Mouse (Mus musculus): ENCODE results near the gene 4930404N11Rik.

Gene 4930404N11Rik

DNA sequence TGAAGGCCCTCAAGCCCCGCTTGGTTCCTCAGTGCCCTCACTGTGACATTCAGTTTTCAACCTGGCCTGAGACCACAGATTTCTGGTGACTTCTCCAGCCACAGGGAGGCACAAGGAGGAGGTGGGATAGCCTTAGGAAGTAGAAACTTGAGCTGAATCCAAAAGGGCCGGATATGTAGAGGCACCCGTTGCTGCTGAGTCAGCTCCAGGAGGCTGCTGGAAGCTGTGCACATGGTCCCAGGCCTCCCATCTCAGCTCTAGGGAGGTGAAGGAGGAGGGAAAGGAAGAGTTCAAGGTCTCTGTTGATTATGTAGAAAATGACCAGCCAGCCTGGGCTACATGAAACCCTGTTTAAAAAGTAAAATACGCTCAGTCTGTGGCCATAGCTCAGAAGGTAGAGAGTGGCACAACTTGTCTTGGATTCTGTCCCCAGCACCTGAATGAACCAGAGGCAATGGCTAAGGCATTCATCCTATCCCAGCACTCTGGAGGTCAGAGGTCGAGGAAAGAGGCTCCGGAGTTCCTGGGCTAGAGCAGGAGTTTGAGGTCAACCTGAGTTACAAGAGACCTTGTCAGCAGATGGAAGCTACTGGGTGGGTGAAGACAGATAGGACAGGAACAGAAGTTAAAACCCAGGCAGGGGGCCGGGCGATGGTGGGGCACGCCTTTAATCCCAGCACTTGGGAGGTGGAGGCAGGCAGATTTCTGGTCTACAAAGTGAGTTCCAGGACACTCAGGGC is 10.7 kb downstream of the 4930404N11Rik start:
- DNase-seq (ENCODE audit: low spot score) = no peak

GRCm38 (mm10) chr10:81351678-81352291 is 13.8 kb downstream of the 4930404N11Rik start:
- no peak for DNase-seq (ENCODE audit: low spot score)

DNA sequence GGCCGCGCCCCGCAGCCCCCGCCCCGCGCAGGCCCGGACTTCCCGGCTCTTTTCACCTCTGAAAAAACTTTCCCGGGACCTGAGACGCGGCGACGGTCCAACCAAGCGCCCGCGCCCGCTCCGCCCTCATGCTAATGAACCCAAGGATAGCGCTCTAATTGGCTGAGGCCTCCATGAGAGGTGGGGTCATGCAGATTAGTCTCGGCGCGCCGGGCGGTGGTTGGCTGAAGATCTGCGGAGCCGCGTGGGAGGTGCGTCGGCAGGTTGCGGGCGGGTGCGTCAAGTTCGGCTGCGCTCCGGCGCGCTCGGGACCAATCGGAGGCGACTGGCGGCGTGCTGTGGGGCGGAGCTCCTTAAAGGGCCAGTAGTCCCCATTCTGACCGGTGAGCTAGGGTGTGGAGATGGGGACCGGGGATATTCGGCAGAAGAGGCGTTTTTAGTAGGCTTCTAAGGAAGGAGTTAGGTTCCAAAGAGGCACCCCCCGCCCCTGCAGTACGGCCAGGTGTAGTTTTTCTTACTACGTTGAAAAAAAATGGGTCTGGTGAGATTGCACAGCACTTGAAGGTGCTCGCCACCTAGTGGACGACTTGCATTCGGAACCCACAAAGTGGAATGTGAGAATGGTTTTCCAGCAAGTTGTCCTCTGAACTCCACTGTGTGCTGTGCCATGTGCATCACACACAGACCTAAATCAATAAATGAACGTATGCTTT is 15.1 kb downstream of the 4930404N11Rik start, which contains the start of gene Hmg20b:
Gene Hmg20b, minus strand, starts transcription at position 130 of the 713 bp plus-strand sequence.
- peak; percentile 100 for DNase-seq (ENCODE audit: low spot score)

- DNase-seq (ENCODE audit: low spot score) = no peak
Observed at GRCm38 (mm10) chr10:81349961-81350350, 15.7 kb downstream of the 4930404N11Rik start.

DNA sequence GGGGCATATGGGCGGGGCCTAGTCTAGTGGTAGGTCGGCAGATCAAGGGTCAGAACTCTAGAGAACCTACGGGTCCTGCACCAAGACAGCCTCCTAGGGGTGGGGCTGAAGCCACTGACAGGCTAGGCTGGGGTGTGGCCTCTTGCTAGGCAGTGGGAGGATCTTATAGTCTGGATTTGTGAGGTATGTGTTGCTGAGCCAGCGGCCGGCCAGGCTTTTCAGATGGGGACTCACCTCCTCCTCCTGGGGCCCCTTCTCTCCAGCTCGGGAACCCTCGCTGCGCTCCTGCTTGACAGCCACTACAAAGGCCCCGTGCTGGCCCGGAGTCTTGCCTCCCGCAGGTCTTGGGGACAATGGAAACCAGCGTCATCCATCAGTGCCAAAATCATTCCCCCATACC is 16.5 kb downstream of the 4930404N11Rik start:
- peak; percentile 57 for DNase-seq (ENCODE audit: low spot score)

- peak; percentile 85 for DNase-seq (ENCODE audit: low spot score)
Observed at GRCm38 (mm10) chr10:81346453-81347067, 19.1 kb downstream of the 4930404N11Rik start.

- DNase-seq (ENCODE audit: low spot score) = peak; percentile 72
Observed at GRCm38 (mm10) chr10:81345162-81345534, 20.5 kb downstream of the 4930404N11Rik start.

DNA sequence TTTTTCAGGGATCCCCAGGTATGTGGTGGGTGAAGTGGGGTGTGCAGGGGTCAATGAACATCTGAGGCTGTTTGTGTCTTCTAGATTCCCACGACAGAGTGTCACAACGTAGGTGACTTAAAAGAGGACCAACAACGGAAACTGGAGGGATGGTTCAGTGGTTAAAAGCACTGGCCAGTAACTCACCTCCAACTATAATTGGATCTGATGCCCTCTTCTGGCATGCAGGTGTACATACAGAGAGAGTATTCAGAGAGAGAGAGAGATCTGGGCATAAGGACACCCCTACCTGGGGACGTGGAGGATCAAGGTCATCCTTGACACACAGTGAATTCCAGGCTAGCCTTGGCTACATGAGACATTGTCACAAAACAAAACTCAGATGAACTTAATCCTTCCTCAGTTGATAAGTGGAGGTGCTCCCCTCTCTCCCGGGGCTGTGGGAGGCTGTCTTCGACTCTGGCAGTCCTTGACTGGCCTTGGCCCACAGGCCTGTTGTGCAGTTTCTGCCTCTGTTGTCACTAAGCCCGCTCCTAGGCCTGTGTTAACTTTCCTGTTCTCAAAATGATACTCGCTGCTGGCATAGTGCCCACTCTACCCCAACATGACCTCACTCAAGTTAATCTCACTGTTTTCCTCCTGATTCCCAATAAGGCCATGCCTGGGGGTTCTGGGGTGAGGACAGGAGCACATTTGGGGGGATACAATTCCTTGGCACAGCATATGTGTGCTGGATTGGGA is 21.0 kb downstream of the 4930404N11Rik start:
- peak; percentile 86 for DNase-seq (ENCODE audit: low spot score)

- DNase-seq (ENCODE audit: low spot score) = no peak
Observed at GRCm38 (mm10) chr10:81342686-81343505, 22.7 kb downstream of the 4930404N11Rik start, which contains the start of gene Gipc3. Gene Gipc3, minus strand, starts transcription at chr10:81343266.

GRCm38 (mm10) chr10:81341333-81341949 is 24.2 kb downstream of the 4930404N11Rik start:
- DNase-seq (ENCODE audit: low spot score) = no peak

DNA sequence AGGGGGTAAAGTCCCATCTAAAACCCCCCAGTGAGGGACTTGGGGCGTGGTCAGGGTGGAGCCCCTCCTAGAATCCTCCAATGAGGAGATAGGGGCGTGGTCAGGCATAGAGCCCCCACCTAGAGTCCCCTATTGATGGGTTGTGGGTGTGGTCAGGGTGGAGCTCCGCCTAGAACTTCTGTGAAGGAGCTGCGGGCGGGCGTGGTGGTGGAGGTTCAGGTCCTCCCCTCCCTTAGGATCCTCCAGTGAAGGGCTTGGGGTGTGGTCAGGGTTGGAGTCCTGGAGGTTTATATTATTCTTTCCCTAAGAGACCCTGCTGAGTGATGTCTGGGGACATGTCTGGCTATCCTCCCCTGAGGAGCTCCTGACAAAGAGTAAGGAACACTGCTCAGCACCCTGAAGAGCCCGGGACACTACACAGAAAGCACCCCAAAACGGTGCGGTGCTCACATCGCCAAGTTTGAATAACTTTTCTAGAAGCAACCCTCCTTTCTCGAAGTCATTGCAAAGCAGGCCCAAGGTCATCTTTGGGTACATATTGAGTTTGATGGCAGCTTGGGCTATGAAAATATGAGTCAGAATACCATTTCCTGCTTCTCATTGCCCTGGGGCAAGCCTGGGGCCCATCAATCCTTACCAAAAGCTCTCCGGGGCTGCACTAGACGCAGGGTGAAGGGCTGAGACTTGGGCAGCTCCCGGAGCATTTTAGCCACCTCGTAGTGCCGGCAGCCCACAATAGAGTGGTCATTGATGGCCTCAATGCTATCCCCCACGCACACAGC is 24.9 kb downstream of the 4930404N11Rik start:
- no peak for DNase-seq (ENCODE audit: low spot score)

- DNase-seq (ENCODE audit: low spot score) = no peak
Observed at GRCm38 (mm10) chr10:81336558-81336957, 29.1 kb downstream of the 4930404N11Rik start.

DNA sequence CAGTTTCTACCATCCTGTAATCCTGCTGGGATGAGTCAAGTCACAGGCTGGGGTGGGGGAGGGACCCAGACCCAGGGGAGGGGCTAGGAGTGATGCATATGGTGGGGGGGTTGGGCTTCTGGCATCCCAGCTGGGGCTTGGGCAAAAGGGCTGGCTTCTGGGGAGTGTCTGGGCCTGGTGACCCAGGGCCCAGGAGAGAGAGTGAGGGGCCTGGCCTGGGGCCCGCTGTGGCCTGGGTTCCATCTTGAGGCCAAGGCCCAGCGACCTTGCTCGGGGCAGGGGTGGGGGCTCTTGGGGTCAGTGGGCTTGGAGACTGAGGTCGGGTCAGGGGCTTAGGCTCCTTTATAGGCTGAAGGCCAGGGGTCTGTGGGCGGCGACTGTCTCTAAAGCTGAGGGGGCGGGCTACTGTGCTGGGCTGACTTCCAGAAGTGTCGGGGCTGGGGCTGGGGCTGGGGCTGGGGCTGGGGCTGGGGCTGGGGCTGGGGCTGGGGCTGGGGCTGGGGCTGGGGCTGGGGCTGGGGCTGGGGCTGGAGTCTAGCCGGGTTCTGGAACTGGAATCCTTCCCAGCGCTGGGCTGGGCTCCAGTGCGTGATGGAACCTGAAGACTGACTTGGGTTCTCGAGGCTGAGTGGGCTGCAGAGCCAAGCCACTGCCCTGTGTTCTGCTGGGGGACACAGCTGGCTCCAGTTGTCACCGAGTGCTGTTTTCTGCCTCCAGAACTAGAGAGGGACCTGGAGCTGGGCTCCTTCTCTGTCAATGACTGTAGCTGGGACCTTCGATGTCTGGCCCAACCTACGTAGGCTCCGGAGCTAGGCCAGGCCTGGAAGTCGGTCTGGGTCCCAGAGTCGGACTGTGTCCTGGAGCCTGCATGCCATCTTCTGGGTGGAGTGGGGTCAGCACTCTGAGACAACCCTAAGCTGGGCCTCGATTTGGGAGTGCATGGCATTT is 29.9 kb downstream of the 4930404N11Rik start:
- no peak for DNase-seq (ENCODE audit: low spot score)

DNA sequence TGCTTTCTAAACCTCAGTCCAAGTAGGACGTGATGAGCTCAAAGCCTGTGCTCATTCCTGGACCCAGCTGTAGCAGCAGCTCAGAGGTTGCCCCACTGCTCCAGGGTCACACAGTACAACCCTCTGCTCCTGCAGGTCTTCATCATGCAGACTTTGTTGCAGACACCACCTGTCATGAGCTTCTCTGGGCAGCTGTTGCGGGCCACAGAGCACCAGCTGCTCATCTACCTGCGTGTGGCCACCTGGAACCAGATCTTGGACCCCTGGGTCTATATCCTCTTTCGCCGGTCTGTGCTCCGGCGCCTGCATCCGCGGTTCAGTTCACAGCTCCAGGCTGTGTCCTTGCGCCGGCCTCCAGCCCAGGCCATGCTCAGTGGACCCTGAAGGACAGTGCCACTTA is 31.3 kb downstream of the 4930404N11Rik start:
- DNase-seq (ENCODE audit: low spot score) = no peak

GRCm38 (mm10) chr10:81332277-81332676 is 33.3 kb downstream of the 4930404N11Rik start:
- DNase-seq (ENCODE audit: low spot score) = no peak

- DNase-seq (ENCODE audit: low spot score) = no peak
Observed at GRCm38 (mm10) chr10:81330007-81330406, 35.6 kb downstream of the 4930404N11Rik start.

- no peak for DNase-seq (ENCODE audit: low spot score)
Observed at GRCm38 (mm10) chr10:81329194-81329975, 36.2 kb downstream of the 4930404N11Rik start.

- peak; percentile 66 for DNase-seq (ENCODE audit: low spot score)
Observed at GRCm38 (mm10) chr10:81328386-81328785, 37.2 kb downstream of the 4930404N11Rik start, which contains the start of gene Tbxa2r. Gene Tbxa2r, plus strand, starts transcription at chr10:81328731.

All from testis, postnatal 14 days (tissue).